Mouse (Mus musculus) adrenal gland, adult 8-10 months (tissue): Measurements from ENCODE around the gene Gm5640. TPM values are rescaled to one million over a fixed set of nuclear protein-coding genes. Genes with fewer than 3 reads are reported as not detected.
"Not testable (repeated sequence)": the region's sequence is repeated elsewhere in the genome, so short reads cannot be mapped to it uniquely, and the experiment has no call there.

Source experiments
- DNase-seq: peaks from one replicate; pipeline ENCODE4 v3.0.0; 2022
- total RNA-seq, 4 experiments: library from RNA; stranded (reverse); gene quantifications; 2 replicates each; pipeline ENCODE4 v1.2.4; 2022

The Gm5640 gene
- total RNA-seq, result not detected

DNA sequence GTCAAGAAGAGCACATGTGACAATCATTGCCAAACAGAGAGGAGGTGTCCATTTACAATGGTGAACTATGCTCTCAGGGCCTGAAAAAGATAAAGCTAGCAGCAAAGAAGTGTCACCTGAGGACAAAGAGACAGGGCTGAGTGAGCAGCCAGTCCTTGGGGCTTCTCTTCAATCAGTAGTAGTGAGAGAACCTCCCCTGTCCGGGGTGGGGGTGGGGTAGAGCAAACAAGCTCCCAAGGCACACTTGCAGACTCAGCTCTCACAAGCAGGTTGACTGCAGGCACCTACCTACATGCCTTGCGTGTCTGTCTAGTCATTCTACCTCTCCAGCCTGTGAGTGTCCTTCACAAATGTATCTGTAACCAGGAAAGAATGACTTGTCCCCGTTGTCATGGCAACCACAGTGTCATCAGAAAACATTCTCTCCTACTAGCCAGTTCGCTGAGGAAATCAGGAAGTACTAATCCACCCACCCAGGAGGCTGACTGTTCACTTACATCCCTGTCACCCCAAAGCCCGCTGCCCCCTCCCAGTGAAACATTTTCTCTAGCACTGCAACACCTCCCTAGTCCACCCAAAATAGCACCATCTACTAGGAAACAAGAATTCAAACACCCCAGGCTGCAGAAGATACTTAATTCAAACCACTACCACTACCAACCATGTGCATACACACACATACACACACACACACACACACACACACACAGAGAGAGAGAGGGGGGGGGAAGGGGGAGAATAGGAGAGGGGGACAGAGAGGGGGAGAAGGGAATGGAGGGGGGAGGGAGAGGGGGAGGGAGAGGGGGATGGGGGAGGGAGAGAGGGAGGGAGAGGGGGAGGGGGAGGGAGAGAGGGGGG, at the start of gene Gm5640:
Gene Gm5640 (minus strand): TSS at position 170 of the 858 bp plus-strand sequence.
- DNase-seq, result not testable (repeated sequence)

DNA sequence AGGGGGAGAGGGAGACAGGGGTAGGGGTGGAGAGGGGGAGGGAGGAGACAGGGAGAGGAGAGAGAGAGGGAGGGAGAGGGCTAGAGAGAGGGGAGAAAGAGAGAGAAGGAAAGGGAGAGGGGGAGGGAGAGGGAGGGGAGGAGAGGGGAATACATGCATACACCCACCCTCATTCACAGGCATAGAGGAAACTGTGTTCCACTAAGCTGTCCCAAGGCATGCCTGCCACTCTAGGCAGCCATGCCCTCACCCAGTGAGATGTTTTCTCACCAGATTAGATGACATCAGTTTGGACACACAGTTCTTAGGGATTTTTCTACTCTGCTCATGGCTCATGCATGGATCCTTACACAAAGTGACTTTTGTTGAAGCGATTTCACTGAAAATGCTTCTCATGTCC, 958 bp upstream of the Gm5640 start:
- not testable (repeated sequence) for DNase-seq

DNA sequence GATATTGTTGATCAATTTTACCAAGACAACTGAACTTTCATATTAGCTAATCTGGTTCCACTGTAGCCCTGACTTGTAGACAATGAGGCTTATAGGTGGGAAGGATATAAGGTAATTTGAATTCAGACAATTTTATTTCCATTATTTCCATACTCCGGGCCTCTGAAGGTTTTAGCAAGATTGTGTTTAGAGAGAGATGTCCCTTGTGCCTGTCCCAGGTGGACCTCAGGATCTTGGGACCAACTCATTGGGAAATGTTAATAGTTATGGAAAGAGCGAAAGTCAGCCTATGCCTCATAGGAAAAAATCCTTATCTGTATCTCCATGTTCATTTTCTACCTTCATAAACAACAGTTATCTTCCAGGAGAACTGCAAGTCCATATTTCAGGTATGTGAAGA, 53.1 kb downstream of the Gm5640 start, which contains the start of gene Olfr1325:
Gene Olfr1325 (plus strand): TSS at position 301 of the 400 bp plus-strand sequence.
- no peak for DNase-seq

Other genes starting within 250 kb of the Gm5640 start
- gene G6pdx, start 216.4 kb downstream of the Gm5640 start, total RNA-seq, result 100 to 1,000 TPM; 190 to 204 (median 198) TPM
- gene Gm6880, start 164.2 kb downstream of the Gm5640 start, total RNA-seq, result not detected
- not detected for gene Olfr1326-ps1, start 70.7 kb downstream of the Gm5640 start, total RNA-seq
- not detected for gene Olfr1325, start 53.0 kb downstream of the Gm5640 start, total RNA-seq
- not detected for gene Gm6890, start 95.3 kb upstream of the Gm5640 start, total RNA-seq
- gene Gm5936, start 191.6 kb upstream of the Gm5640 start, total RNA-seq, result not detected